Mouse (Mus musculus) liver, postnatal 0 days (tissue): ENCODE data around the gene Actr2. TPM values are rescaled to one million over a fixed set of nuclear protein-coding genes. Genes with fewer than 3 reads are reported as not detected.

Experiments
- ATAC-seq: fragments of 200-750 bp; cut with Nextera tagmentation; 2 replicates; pipeline ENCODE4 v1.8.0; 2017; ENCODE audit warnings: mild to moderate bottlenecking, moderate library complexity
- DNase-seq: peaks from one replicate; pipeline ENCODE4 v3.0.0-alpha.2; 2016
- H3K27ac ChIP-seq: fragments of 300-500 bp; sonication (generic); 2 replicates; pipeline ENCODE4 v1.5.1; 2014; ENCODE audit warnings: antibody characterized with exemption, moderate library complexity, mild to moderate bottlenecking, low read depth
- H3K27me3 ChIP-seq: fragments of 300-500 bp; sonication (generic); 2 replicates; pipeline ENCODE4 v1.6.1; 2014; ENCODE audit warnings: low read length, control low read depth, mixed read lengths; ENCODE audit not compliant: insufficient read depth
- H3K36me3 ChIP-seq: fragments of 300-500 bp; sonication (generic); replicated peaks from 2 replicates; pipeline ENCODE4 v1.6.1; 2014; ENCODE audit warnings: mild to moderate bottlenecking, control low read depth, low read length, moderate library complexity, mixed read lengths; ENCODE audit not compliant: insufficient read depth
- H3K4me1 ChIP-seq: fragments of 300-500 bp; sonication (generic); 2 replicates; pipeline ENCODE4 v1.6.1; 2014; ENCODE audit warnings: antibody characterized with exemption, mild to moderate bottlenecking, control low read depth; ENCODE audit not compliant: insufficient read depth
- H3K4me2 ChIP-seq: fragments of 300-500 bp; sonication (generic); 2 replicates; pipeline ENCODE4 v1.6.1; 2014; ENCODE audit warnings: low read depth, mild to moderate bottlenecking, low read length, moderate library complexity, mixed read lengths
- H3K4me3 ChIP-seq: fragments of 300-500 bp; sonication (generic); 2 replicates; pipeline ENCODE4 v1.5.1; 2014; ENCODE audit warnings: low read depth, low read length
- H3K9ac ChIP-seq: fragments of 300-500 bp; sonication (generic); replicated peaks from 2 replicates; pipeline ENCODE4 v1.6.1; 2014; ENCODE audit warnings: mild to moderate bottlenecking, moderate library complexity
- H3K9me3 ChIP-seq: fragments of 300-500 bp; sonication (generic); 2 replicates; pipeline ENCODE4 v1.6.1; 2016; ENCODE audit warnings: mild to moderate bottlenecking, control low read depth, low read length, mixed read lengths
- CTCF ChIP-seq: sonication (generic); IDR thresholded peaks from 2 replicates; pipeline ENCODE4 v1.5.1; 2016; ENCODE audit warnings: antibody characterized with exemption, low read depth
- EP300 ChIP-seq: IDR thresholded peaks from 2 replicates; pipeline ENCODE4 v1.6.1; 2016; ENCODE audit warnings: antibody characterized with exemption, low read depth, mild to moderate bottlenecking
- WGBS: fragments of 180-500 bp; shearing (Covaris S2); extraction: QIAGEN DNeasy Blood & Tissue Kit; methylation state at CpG from one replicate; pipeline ENCODE4 v1.1.7; 2014; ENCODE audit not compliant: insufficient replicate concordance; 5-methylcytosine and 5-hydroxymethylcytosine counted together
- polyA plus RNA-seq: library from polyadenylated mRNA; unstranded; fragments of >200 nt; fragmentation: Nextera tagmentation; extraction: Ambion mirVana; gene quantifications from 2 replicates; pipeline ENCODE4 v1.2.1, GENCODE M21; 2015

Actr2 gene
- polyA plus RNA-seq, 1 experiment from 2014 or later = 54.3 TPM

DNA sequence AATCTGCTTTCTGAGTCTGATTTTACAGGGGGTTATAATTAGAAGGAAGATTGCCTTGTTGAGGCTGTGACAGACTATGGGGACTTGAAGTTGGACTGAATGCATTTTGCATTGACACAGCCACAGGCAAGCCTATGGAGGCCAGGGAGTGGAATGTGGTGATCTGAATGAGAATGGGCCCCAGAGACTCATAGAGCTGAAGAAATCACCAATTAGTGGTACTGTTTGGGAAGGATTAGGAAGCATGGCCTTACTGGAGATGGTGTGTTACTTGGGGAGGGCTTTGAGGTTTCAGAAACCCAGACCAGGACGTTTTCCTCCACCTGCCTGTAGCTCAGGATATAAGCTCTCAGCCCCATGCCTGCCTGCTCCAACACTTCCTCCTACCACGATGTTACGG lies 53.0 kb downstream of the Actr2 start:
- DNase-seq (no peak), ATAC-seq (no peak)
- Histone ChIP-seq H3K27me3 (no peaks in the 10 kb centered on the region), H3K4me3 (no peak overlapping the region), H3K9me3 (no peaks in the 10 kb centered on the region), H3K4me1 (no peaks in the 10 kb centered on the region), H3K27ac (no peak overlapping the region), H3K36me3 (peaks cover 25% of the 10 kb centered on the region), H3K9ac (no peak overlapping the region), H3K4me2 (no peak overlapping the region)
- TF ChIP-seq EP300 (no peak), CTCF (no peak)
- WGBS = 84% methylated on average over 3 of the region's 3 CpGs

DNA sequence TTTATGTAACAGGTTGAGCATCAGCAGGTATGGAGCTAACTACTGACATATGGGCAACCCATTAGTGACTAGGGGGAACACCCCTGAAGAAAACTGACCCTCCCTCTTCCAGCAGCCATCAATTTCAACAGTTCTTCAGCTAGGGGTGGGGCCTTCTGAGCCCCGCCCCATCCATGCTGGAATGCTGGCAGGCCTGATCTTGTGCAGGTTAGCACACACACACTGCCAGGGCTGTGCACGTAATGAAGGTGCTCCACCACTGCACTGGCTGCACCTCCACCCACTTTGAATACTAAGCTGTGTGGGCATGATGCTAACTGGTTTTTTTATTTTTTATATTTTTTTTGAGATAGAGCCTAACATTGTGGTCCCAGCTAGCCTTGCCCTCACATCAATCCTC lies 55.3 kb downstream of the Actr2 start:
- H3K4me3 ChIP-seq = no peak overlapping the region
- H3K9ac ChIP-seq = no peak overlapping the region
- DNase-seq (no peak), ATAC-seq (no peak)
- no peaks in the 10 kb centered on the region for H3K27me3 ChIP-seq
- H3K4me2 ChIP-seq = no peak overlapping the region
- no peaks in the 10 kb centered on the region for H3K9me3 ChIP-seq
- TF ChIP-seq CTCF = no peak
- TF ChIP-seq EP300 = no peak
- H3K36me3 ChIP-seq = peaks cover 22% of the 10 kb centered on the region
- no peak overlapping the region for H3K27ac ChIP-seq
- WGBS = 81% methylated on average over 2 of the region's 2 CpGs
- no peaks in the 10 kb centered on the region for H3K4me1 ChIP-seq

GRCm38 (mm10) chr11:20056168-20056567 lies 56.5 kb downstream of the Actr2 start:
- no peak overlapping the region for H3K4me3 ChIP-seq
- ATAC-seq (no peak), DNase-seq (no peak)
- no peaks in the 10 kb centered on the region for H3K27me3 ChIP-seq
- H3K36me3 ChIP-seq = peaks cover 22% of the 10 kb centered on the region
- no peaks in the 10 kb centered on the region for H3K4me1 ChIP-seq
- H3K9me3 ChIP-seq = no peaks in the 10 kb centered on the region
- no peak overlapping the region for H3K4me2 ChIP-seq
- WGBS = 92% methylated on average over 1 of the region's 1 CpGs
- no peak overlapping the region for H3K9ac ChIP-seq
- H3K27ac ChIP-seq = no peak overlapping the region
- TF ChIP-seq CTCF (peak; percentile 33), EP300 (no peak)

- WGBS = 65% methylated on average over 5 of the region's 5 CpGs
- Histone ChIP-seq H3K4me2 (no peak overlapping the region), H3K4me3 (no peak overlapping the region), H3K4me1 (no peaks in the 10 kb centered on the region), H3K36me3 (peaks cover 13% of the 10 kb centered on the region), H3K9ac (no peak overlapping the region), H3K27ac (no peak overlapping the region), H3K9me3 (no peaks in the 10 kb centered on the region), H3K27me3 (no peaks in the 10 kb centered on the region)
- no peak for DNase-seq
- no peak for TF ChIP-seq EP300
- ATAC-seq = no peak
Observed at GRCm38 (mm10) chr11:20054617-20055016, 58.1 kb downstream of the Actr2 start.

GRCm38 (mm10) chr11:20053951-20054350 lies 58.8 kb downstream of the Actr2 start:
- DNase-seq (no peak), ATAC-seq (no peak)
- Histone ChIP-seq H3K36me3 (peaks cover 7% of the 10 kb centered on the region), H3K27ac (no peak overlapping the region), H3K27me3 (no peaks in the 10 kb centered on the region), H3K4me1 (no peaks in the 10 kb centered on the region), H3K4me3 (no peak overlapping the region), H3K4me2 (no peak overlapping the region), H3K9ac (no peak overlapping the region), H3K9me3 (no peaks in the 10 kb centered on the region)
- 75% methylated on average over 3 of the region's 3 CpGs for WGBS
- no peak for TF ChIP-seq CTCF
- no peak for TF ChIP-seq EP300

- WGBS = 43% methylated on average over 13 of the region's 13 CpGs
- ATAC-seq = peak; percentile 66
- H3K4me2 ChIP-seq = no peak overlapping the region
Observed at GRCm38 (mm10) chr11:20052814-20053536, 59.7 kb downstream of the Actr2 start.

More at GRCm38 (mm10) chr11:20052814-20053536, 59.7 kb downstream of the Actr2 start:
- no peaks in the 10 kb centered on the region for H3K4me1 ChIP-seq
- no peak for DNase-seq
- no peak overlapping the region for H3K9ac ChIP-seq
- TF ChIP-seq EP300 (0 out of 2 replicates have a peak, but pooled peaks have one; percentile 13), CTCF (no peak)
- peaks cover 3% of the 10 kb centered on the region; the same call in 1 of the 2 replicates for H3K36me3 ChIP-seq
- no peaks in the 10 kb centered on the region for H3K27me3 ChIP-seq
- H3K27ac ChIP-seq = no peak overlapping the region
- H3K4me3 ChIP-seq = no peak overlapping the region
- H3K9me3 ChIP-seq = no peaks in the 10 kb centered on the region
